Mouse (Mus musculus) intestine, postnatal 0 days (tissue): Measurements from ENCODE around the gene Psmb5. TPM values are rescaled to one million over a fixed set of nuclear protein-coding genes. Genes with fewer than 3 reads are reported as not detected.
A peak's percentile ranks its signal among the peaks of the same experiment; 100 is the strongest.

Experiments used
- ATAC-seq: fragments of 200-750 bp; cut with Nextera tagmentation; 2 replicates; pipeline ENCODE4 v1.8.0; 2017; ENCODE audit warnings: mild to moderate bottlenecking, moderate TSS enrichment, moderate library complexity
- H3K27ac ChIP-seq: fragments of 300-500 bp; sonication (generic); 2 replicates; pipeline ENCODE4 v1.5.1; 2014; ENCODE audit warnings: mild to moderate bottlenecking, low read depth, low read length, moderate library complexity
- H3K27me3 ChIP-seq: fragments of 300-500 bp; sonication (generic); replicated peaks from 2 replicates; pipeline ENCODE4 v1.6.1; 2014; ENCODE audit warnings: low read length, mixed read lengths; ENCODE audit not compliant: control insufficient read depth, insufficient read depth
- H3K36me3 ChIP-seq: fragments of 300-500 bp; sonication (generic); 2 replicates; pipeline ENCODE4 v1.6.1; 2014; ENCODE audit warnings: mild to moderate bottlenecking, moderate library complexity; ENCODE audit not compliant: control insufficient read depth, insufficient read depth
- H3K4me1 ChIP-seq: fragments of 300-500 bp; sonication (generic); replicated peaks from 2 replicates; pipeline ENCODE4 v1.6.1; 2014; ENCODE audit warnings: antibody characterized with exemption, low read length, mixed read lengths; ENCODE audit not compliant: control insufficient read depth, insufficient read depth
- H3K4me2 ChIP-seq: fragments of 300-500 bp; sonication (generic); replicated peaks from 2 replicates; pipeline ENCODE4 v1.6.1; 2014; ENCODE audit warnings: low read depth, mild to moderate bottlenecking, moderate library complexity
- H3K4me3 ChIP-seq: fragments of 300-500 bp; sonication (generic); 2 replicates; pipeline ENCODE4 v1.5.1; 2014; ENCODE audit warnings: low read depth, low read length
- H3K9ac ChIP-seq: fragments of 300-500 bp; sonication (generic); 2 replicates; pipeline ENCODE4 v1.6.1; 2014; ENCODE audit warnings: mild to moderate bottlenecking, low read depth, low read length
- H3K9me3 ChIP-seq: fragments of 300-500 bp; sonication (generic); 2 replicates; pipeline ENCODE4 v1.6.1; 2016; ENCODE audit warnings: mixed run types; ENCODE audit not compliant: control insufficient read depth
- CTCF ChIP-seq: sonication (generic); IDR thresholded peaks from 2 replicates; pipeline ENCODE4 v1.5.1; 2016; ENCODE audit warnings: low read depth, mild to moderate bottlenecking, control low read depth, antibody characterized with exemption, moderate library complexity
- WGBS: fragments of 180-500 bp; shearing (Covaris S2); extraction: QIAGEN DNeasy Blood & Tissue Kit; methylation state at CpG from one replicate; pipeline ENCODE4 v1.1.7; 2014; 5-methylcytosine and 5-hydroxymethylcytosine counted together
- polyA plus RNA-seq: library from polyadenylated mRNA; unstranded; fragments of >200 nt; fragmentation: Nextera tagmentation; extraction: Ambion mirVana; gene quantifications from 2 replicates; pipeline ENCODE4 v1.2.1, GENCODE M21; 2015

The Psmb5 gene
- polyA plus RNA-seq, 1 experiment from 2014 or later, result 274 TPM

- 82% methylated on average over 6 of the region's 6 CpGs for WGBS
- Histone ChIP-seq H3K27ac (no peak overlapping the region), H3K4me2 (no peak overlapping the region), H3K27me3 (no peaks in the 10 kb centered on the region), H3K9me3 (no peaks in the 10 kb centered on the region), H3K4me3 (no peak overlapping the region), H3K36me3 (peaks cover 23% of the 10 kb centered on the region), H3K4me1 (no peaks in the 10 kb centered on the region), H3K9ac (no peak overlapping the region)
- TF ChIP-seq CTCF, result no peak
- no peak for ATAC-seq
These were observed 7.2 kb downstream of the Psmb5 start for GRCm38 (mm10) chr14:54610648-54611047.

DNA sequence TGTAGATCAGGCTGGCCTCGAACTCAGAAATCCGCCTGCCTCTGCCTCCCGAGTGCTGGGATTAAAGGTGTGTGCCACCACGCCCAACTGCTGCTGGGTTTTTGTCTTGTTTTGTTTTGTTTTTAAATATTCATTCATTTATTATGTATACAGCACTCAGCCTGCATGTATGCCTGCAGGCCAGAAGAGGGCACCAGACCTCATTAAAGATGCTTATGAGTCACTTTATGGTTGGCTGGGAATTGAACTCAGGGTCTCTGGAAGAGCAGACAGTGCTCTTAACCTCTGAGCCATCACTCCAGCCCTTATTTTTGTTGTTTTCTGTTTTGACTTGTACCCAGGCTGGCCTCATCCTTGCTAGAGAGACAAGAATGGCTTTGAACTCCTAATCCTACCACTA lies 7.9 kb downstream of the Psmb5 start:
- H3K9ac ChIP-seq, result no peak overlapping the region
- no peaks in the 10 kb centered on the region for H3K27me3 ChIP-seq
- H3K4me2 ChIP-seq, result no peak overlapping the region
- H3K36me3 ChIP-seq, result peaks cover 18% of the 10 kb centered on the region
- H3K9me3 ChIP-seq, result no peaks in the 10 kb centered on the region
- TF ChIP-seq CTCF, result peak; percentile 69
- no peaks in the 10 kb centered on the region for H3K4me1 ChIP-seq
- H3K4me3 ChIP-seq, result no peak overlapping the region
- H3K27ac ChIP-seq, result no peak overlapping the region
- WGBS, result 79% methylated on average over 4 of the region's 4 CpGs
- ATAC-seq, result no peak

DNA sequence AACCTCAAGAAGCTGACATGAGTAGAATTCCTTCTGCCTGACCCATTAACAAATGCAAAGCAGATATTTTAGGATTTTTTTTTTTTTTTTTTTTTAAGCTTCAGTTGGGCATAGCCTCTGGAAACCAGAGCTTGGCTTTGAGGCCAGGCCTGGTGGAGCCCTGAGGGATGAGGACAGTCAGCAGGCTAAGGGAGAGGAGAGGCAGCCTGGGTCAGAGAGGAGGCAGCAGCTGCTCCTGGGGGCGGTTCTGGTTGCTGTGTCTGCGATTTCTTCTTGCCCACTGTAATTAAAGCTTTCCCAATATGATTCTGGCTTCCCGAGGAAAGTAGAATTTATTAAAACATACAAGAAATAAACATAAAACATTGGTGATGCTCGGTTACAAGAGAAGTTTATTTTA lies 8.6 kb downstream of the Psmb5 start:
- no peaks in the 10 kb centered on the region for H3K4me1 ChIP-seq
- H3K9me3 ChIP-seq, result no peaks in the 10 kb centered on the region
- no peak overlapping the region for H3K27ac ChIP-seq
- H3K36me3 ChIP-seq, result peaks cover 18% of the 10 kb centered on the region
- ATAC-seq, result no peak
- H3K4me2 ChIP-seq, result no peak overlapping the region
- TF ChIP-seq CTCF, result no peak
- H3K9ac ChIP-seq, result no peak overlapping the region
- 61% methylated on average over 4 of the region's 4 CpGs for WGBS
- no peak overlapping the region for H3K4me3 ChIP-seq
- no peaks in the 10 kb centered on the region for H3K27me3 ChIP-seq

- TF ChIP-seq CTCF, result no peak
- no peaks in the 10 kb centered on the region for H3K27me3 ChIP-seq
- no peak overlapping the region for H3K27ac ChIP-seq
- H3K36me3 ChIP-seq, result 0 out of 2 replicates have a peak, but pooled peaks cover 8% of the 10 kb centered on the region
- H3K4me1 ChIP-seq, result no peaks in the 10 kb centered on the region
- no peak overlapping the region for H3K4me3 ChIP-seq
- 68% methylated on average over 8 of the region's 8 CpGs for WGBS
- H3K9me3 ChIP-seq, result no peaks in the 10 kb centered on the region
- H3K9ac ChIP-seq, result no peak overlapping the region
- no peak overlapping the region for H3K4me2 ChIP-seq
- ATAC-seq, result no peak
These were observed 10.6 kb downstream of the Psmb5 start for GRCm38 (mm10) chr14:54607226-54607625.

DNA sequence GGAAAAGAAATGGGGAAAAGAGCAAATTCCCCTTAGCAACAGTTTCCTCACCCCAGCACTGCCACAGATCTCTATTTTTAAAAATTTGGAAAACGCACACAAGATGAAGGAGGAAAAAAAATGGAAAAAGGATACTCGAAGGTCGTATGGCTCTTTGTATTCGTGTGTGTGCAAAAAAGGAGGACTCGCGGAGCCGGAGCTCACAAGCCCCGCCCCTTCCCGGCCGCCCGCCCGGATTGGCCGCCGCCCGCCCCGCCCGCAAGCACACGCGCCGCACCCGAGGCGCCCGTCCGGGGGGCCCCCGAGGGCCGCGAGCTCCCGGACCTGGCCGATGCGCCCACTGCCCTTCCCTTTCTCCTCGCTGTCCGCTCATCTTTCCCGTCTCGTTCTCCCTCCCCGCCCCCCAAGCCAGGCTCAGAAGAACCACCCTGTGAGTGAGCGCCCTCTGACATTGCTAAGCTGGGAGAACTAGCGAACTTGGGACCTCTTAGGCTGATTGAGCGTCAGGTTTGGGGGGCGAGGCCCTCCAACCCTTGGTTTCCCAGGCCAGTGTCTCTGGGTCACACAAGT lies 12.0 kb downstream of the Psmb5 start, which contains the start of gene 4931414P19Rik:
4931414P19Rik (minus strand) TSS at position 242 of the 570 bp plus-strand sequence.
- Histone ChIP-seq H3K36me3 (no peaks in the 10 kb centered on the region), H3K4me1 (no peaks in the 10 kb centered on the region), H3K27ac (0 out of 2 replicates have a peak within 1 kb of the TSS, but pooled peaks have one; percentile 54), H3K9me3 (no peaks in the 10 kb centered on the region), H3K4me3 (peak within 1 kb of the TSS; percentile 44), H3K27me3 (no peaks in the 10 kb centered on the region), H3K9ac (peak within 1 kb of the TSS; percentile 48), H3K4me2 (peak within 1 kb of the TSS; percentile 73)
- under 1% methylated on average over 37 of the region's 39 CpGs for WGBS
- ATAC-seq, result peak; percentile 37
- TF ChIP-seq CTCF, result no peak

DNA sequence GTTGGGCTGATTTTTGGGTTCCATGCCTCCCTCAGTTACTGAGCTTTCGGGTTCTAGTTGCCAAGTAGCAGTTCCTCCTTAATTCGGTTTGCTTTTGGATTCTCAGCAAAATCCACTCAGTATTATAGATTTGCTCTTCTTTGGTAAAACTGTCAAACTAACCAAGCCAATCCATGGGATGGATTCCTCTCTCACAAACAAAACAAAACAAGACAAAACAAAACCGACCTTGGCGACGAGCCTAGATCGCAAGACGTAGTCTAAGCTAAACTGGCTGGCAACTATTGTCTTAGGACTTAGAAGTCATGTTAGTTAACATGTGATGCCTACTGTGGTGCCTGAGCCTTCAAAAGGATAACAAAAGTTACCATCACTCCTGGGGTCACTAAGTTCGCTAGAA lies 14.1 kb downstream of the Psmb5 start:
- H3K9ac ChIP-seq, result no peak overlapping the region

More for the DNA sequence above, 14.1 kb downstream of the Psmb5 start:
- Histone ChIP-seq H3K4me2 (peak overlapping the region; percentile 64), H3K4me1 (no peaks in the 10 kb centered on the region), H3K27me3 (no peaks in the 10 kb centered on the region), H3K9me3 (no peaks in the 10 kb centered on the region), H3K36me3 (no peaks in the 10 kb centered on the region), H3K27ac (peak overlapping the region; percentile 94; the same call in 1 of the 2 replicates), H3K4me3 (peak overlapping the region; percentile 63)
- TF ChIP-seq CTCF, result no peak
- 84% methylated on average over 8 of the region's 8 CpGs for WGBS
- ATAC-seq, result no peak
